Mouse (Mus musculus) heart, embryonic 15.5 days (tissue): ENCODE data around the gene Smyd5. TPM values are rescaled to one million over a fixed set of nuclear protein-coding genes. Genes with fewer than 3 reads are reported as not detected.
A peak's percentile ranks its signal among the peaks of the same experiment; 100 is the strongest.

Source experiments
- ATAC-seq: fragments of 200-750 bp; cut with Nextera tagmentation; replicated peaks from 2 replicates; pipeline ENCODE4 v1.8.0; 2017; ENCODE audit warnings: low read depth, moderate TSS enrichment; ENCODE audit not compliant: insufficient number of reproducible peaks, insufficient read depth, low FRiP score
- H3K27ac ChIP-seq: fragments of 300-500 bp; sonication (generic); 2 replicates; pipeline ENCODE4 v1.5.1; 2015; ENCODE audit warnings: mild to moderate bottlenecking, inconsistent platforms
- H3K27me3 ChIP-seq: fragments of 300-500 bp; sonication (generic); 2 replicates; pipeline ENCODE4 v1.6.1; 2015; ENCODE audit warnings: inconsistent platforms
- H3K36me3 ChIP-seq: fragments of 300-500 bp; sonication (generic); 2 replicates; pipeline ENCODE4 v1.6.1; 2015; ENCODE audit warnings: mild to moderate bottlenecking, inconsistent platforms
- H3K4me1 ChIP-seq: fragments of 300-500 bp; sonication (generic); replicated peaks from 2 replicates; pipeline ENCODE4 v1.6.1; 2015; ENCODE audit warnings: inconsistent platforms
- H3K4me2 ChIP-seq: fragments of 300-500 bp; sonication (generic); 2 replicates; pipeline ENCODE4 v1.6.1; 2015; ENCODE audit warnings: inconsistent platforms, mild to moderate bottlenecking, moderate library complexity
- H3K4me3 ChIP-seq: fragments of 300-500 bp; sonication (generic); 2 replicates; pipeline ENCODE4 v1.5.1; 2015; ENCODE audit warnings: mild to moderate bottlenecking, inconsistent platforms
- H3K9ac ChIP-seq: fragments of 300-500 bp; sonication (generic); 2 replicates; pipeline ENCODE4 v1.6.1; 2015; ENCODE audit warnings: mild to moderate bottlenecking, inconsistent platforms
- H3K9me3 ChIP-seq: fragments of 300-500 bp; sonication (generic); replicated peaks from 2 replicates; pipeline ENCODE4 v1.6.1; 2016; ENCODE audit warnings: inconsistent platforms
- WGBS: fragments of 180-500 bp; shearing (Covaris S2); methylation state at CpG from one replicate; pipeline ENCODE4 v1.1.7; 2015; ENCODE audit warnings: mixed read lengths; 5-methylcytosine and 5-hydroxymethylcytosine counted together
- polyA plus RNA-seq: library from polyadenylated mRNA; unstranded; fragments of >200 nt; fragmentation: Nextera tagmentation; extraction: Ambion mirVana; gene quantifications from 2 replicates; pipeline ENCODE4 v1.2.1, GENCODE M21; 2015

Smyd5 gene
- polyA plus RNA-seq, result 29.6 and 38.4 TPM in 2 replicates

GRCm38 (mm10) chr6:85431842-85432431, at the start of gene Smyd5:
Smyd5 (plus strand) TSS chr6:85431989.
- Histone ChIP-seq H3K9me3 (no peaks in the 10 kb centered on the region), H3K36me3 (no peaks in the 10 kb centered on the region), H3K9ac (peak within 1 kb of the TSS; percentile 77), H3K4me1 (peaks cover 4% of the 10 kb centered on the region; the same call in 1 of the 2 replicates), H3K4me3 (peak within 1 kb of the TSS; percentile 87), H3K27me3 (peaks cover 11% of the 10 kb centered on the region), H3K27ac (no peak within 1 kb of the TSS), H3K4me2 (peak within 1 kb of the TSS; percentile 90)
- WGBS, result under 1% methylated on average over 39 of the region's 39 CpGs
- peak; percentile 77 for ATAC-seq

- Histone ChIP-seq H3K4me1 (peaks cover 21% of the 10 kb centered on the region), H3K27ac (no peak overlapping the region), H3K27me3 (peaks cover 8% of the 10 kb centered on the region), H3K36me3 (no peaks in the 10 kb centered on the region), H3K9ac (no peak overlapping the region), H3K9me3 (no peaks in the 10 kb centered on the region), H3K4me2 (no peak overlapping the region), H3K4me3 (no peak overlapping the region)
- 69% methylated on average over 2 of the region's 2 CpGs for WGBS
- no peak for ATAC-seq
These were observed 49.0 kb upstream of the Smyd5 start for GRCm38 (mm10) chr6:85382791-85383190.

GRCm38 (mm10) chr6:85388608-85389007, 43.2 kb upstream of the Smyd5 start:
- Histone ChIP-seq H3K9ac (no peak overlapping the region), H3K36me3 (no peaks in the 10 kb centered on the region), H3K4me2 (no peak overlapping the region), H3K27me3 (peaks cover 10% of the 10 kb centered on the region), H3K27ac (no peak overlapping the region), H3K4me1 (no peaks in the 10 kb centered on the region), H3K9me3 (no peaks in the 10 kb centered on the region), H3K4me3 (no peak overlapping the region)
- 57% methylated on average over 5 of the region's 5 CpGs for WGBS
- ATAC-seq, result no peak

- Histone ChIP-seq H3K36me3 (no peaks in the 10 kb centered on the region), H3K4me3 (no peak overlapping the region), H3K9ac (no peak overlapping the region), H3K27me3 (peaks cover 5% of the 10 kb centered on the region), H3K27ac (no peak overlapping the region), H3K4me2 (no peak overlapping the region), H3K4me1 (no peaks in the 10 kb centered on the region), H3K9me3 (no peaks in the 10 kb centered on the region)
- WGBS, result 14% methylated on average over 7 of the region's 7 CpGs
- no peak for ATAC-seq
These were observed 40.0 kb upstream of the Smyd5 start for GRCm38 (mm10) chr6:85391803-85392202.

DNA sequence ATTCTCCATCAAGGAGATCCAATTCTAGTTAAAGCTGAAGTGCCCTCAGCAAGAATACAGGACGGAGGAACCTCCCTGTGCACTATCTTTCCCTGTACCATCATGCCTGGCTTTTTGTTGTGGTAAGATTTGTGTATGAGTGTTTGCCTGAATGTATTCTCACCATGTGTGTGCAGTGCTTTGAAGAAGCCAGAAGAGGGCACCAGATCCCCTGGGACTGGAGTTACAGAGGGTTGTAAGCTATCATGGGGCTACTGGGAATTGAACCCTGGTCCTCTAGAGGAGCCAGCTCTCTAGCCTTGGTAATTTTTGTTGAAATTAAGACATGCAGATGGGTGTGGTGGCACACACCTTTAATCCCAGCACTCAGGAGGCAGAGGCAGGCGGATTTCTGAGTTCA, 36.4 kb upstream of the Smyd5 start:
- Histone ChIP-seq H3K9ac (no peak overlapping the region), H3K36me3 (no peaks in the 10 kb centered on the region), H3K4me2 (no peak overlapping the region), H3K4me1 (no peaks in the 10 kb centered on the region), H3K4me3 (no peak overlapping the region), H3K27ac (no peak overlapping the region), H3K9me3 (no peaks in the 10 kb centered on the region), H3K27me3 (no peaks in the 10 kb centered on the region)
- no peak for ATAC-seq
- 84% methylated on average over 2 of the region's 2 CpGs for WGBS

- ATAC-seq, result no peak
- WGBS, result 31% methylated on average over 1 of the region's 1 CpGs
These were observed 34.6 kb upstream of the Smyd5 start for GRCm38 (mm10) chr6:85397165-85397564.

DNA sequence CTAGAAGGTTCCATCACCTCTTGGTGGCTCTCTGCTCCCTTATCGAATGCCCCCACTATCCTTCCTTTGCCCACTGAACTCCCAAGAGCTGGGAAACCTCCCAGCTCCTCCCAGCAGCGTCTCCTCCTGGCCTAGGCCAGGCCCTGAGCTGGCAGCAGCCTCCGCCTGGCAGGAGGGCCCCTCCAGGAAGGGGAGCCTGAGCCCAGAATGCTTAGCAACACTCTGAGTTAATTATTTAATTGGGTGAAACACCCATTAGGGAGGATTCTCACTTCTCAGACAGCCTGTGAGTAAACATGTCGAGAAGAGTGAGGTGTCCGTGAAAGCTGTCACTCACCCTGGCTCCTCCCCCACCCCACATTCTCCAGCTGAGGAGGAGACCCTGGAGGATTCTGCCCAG, 32.1 kb upstream of the Smyd5 start:
- H3K9ac ChIP-seq, result no peak overlapping the region
- 0 out of 2 replicates have a peak, but pooled peaks cover 6% of the 10 kb centered on the region for H3K27me3 ChIP-seq
- no peak for ATAC-seq
- no peaks in the 10 kb centered on the region for H3K36me3 ChIP-seq
- no peaks in the 10 kb centered on the region for H3K4me1 ChIP-seq
- no peak overlapping the region for H3K4me2 ChIP-seq
- WGBS, result 26% methylated on average over 5 of the region's 5 CpGs
- H3K27ac ChIP-seq, result no peak overlapping the region
- no peaks in the 10 kb centered on the region for H3K9me3 ChIP-seq
- H3K4me3 ChIP-seq, result no peak overlapping the region

More at GRCm38 (mm10) chr6:85397165-85397564, 34.6 kb upstream of the Smyd5 start:
- H3K4me1 ChIP-seq, result no peaks in the 10 kb centered on the region
- H3K36me3 ChIP-seq, result no peaks in the 10 kb centered on the region
- H3K4me3 ChIP-seq, result no peak overlapping the region
- no peaks in the 10 kb centered on the region for H3K27me3 ChIP-seq
- no peak overlapping the region for H3K9ac ChIP-seq
- H3K4me2 ChIP-seq, result no peak overlapping the region
- no peaks in the 10 kb centered on the region for H3K9me3 ChIP-seq
- no peak overlapping the region for H3K27ac ChIP-seq

DNA sequence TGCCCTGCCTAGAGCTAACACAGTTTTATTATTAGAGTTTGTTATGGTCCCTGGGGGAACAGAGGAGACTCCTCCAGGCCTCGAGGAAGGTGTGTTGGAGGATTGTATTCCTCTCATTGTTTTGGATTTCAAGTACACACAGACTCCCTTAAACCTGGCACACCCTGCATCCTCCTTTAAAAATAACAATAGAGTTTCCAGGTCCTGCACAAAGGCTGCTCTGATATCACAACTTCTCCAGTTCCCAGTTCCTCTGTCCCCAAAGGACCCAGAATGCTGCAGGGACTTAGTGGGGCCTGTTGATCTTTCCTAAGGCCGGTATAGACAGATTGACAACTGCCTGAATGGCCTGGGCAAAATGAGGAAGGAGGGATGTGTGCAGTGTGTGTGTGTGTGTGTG, 29.2 kb upstream of the Smyd5 start:
- H3K9ac ChIP-seq, result no peak overlapping the region
- H3K27me3 ChIP-seq, result peaks cover 27% of the 10 kb centered on the region
- no peaks in the 10 kb centered on the region for H3K4me1 ChIP-seq
- H3K9me3 ChIP-seq, result no peaks in the 10 kb centered on the region
- H3K36me3 ChIP-seq, result no peaks in the 10 kb centered on the region
- H3K4me3 ChIP-seq, result no peak overlapping the region
- no peak; the same call in 1 of the 2 replicates for ATAC-seq
- H3K27ac ChIP-seq, result no peak overlapping the region
- 38% methylated on average over 2 of the region's 2 CpGs for whole genome bisulfite sequencing
- H3K4me2 ChIP-seq, result no peak overlapping the region

DNA sequence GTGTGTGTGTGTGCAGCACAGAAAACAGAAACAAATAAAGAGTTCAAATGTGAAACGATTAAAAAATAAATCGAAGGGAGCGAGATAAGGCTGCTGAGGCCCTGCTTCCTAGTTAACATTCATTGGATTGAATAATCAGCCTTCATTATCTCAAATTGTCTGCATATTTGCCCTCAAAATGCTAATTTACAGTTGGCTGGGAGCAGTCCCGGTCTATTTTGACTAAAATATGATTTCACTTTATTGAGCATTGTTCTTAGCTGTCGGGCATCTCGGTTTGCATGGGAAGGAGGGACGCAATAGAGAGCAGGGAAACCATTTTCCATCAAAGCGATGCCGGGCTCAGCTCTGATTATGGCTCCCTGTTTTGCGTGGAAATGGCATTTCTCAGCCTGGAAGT, 28.8 kb upstream of the Smyd5 start:
- Histone ChIP-seq H3K27me3 (peaks cover 31% of the 10 kb centered on the region), H3K4me1 (no peaks in the 10 kb centered on the region), H3K9me3 (no peaks in the 10 kb centered on the region), H3K4me3 (no peak overlapping the region), H3K36me3 (no peaks in the 10 kb centered on the region), H3K9ac (no peak overlapping the region), H3K4me2 (no peak overlapping the region), H3K27ac (no peak overlapping the region)
- ATAC-seq, result no peak
- WGBS, result 70% methylated on average over 10 of the region's 10 CpGs

- H3K4me1 ChIP-seq, result peaks cover 6% of the 10 kb centered on the region; the same call in 1 of the 2 replicates
- WGBS, result 3% methylated on average over 31 of the region's 31 CpGs
- no peaks in the 10 kb centered on the region for H3K9me3 ChIP-seq
- H3K4me2 ChIP-seq, result peak overlapping the region; percentile 53
- no peak overlapping the region for H3K27ac ChIP-seq
- no peak overlapping the region for H3K9ac ChIP-seq
- ATAC-seq, result no peak
- H3K36me3 ChIP-seq, result no peaks in the 10 kb centered on the region
- H3K4me3 ChIP-seq, result peak overlapping the region; percentile 23
- peaks cover 64% of the 10 kb centered on the region for H3K27me3 ChIP-seq
These were observed 22.8 kb upstream of the Smyd5 start for GRCm38 (mm10) chr6:85409003-85409402.

DNA sequence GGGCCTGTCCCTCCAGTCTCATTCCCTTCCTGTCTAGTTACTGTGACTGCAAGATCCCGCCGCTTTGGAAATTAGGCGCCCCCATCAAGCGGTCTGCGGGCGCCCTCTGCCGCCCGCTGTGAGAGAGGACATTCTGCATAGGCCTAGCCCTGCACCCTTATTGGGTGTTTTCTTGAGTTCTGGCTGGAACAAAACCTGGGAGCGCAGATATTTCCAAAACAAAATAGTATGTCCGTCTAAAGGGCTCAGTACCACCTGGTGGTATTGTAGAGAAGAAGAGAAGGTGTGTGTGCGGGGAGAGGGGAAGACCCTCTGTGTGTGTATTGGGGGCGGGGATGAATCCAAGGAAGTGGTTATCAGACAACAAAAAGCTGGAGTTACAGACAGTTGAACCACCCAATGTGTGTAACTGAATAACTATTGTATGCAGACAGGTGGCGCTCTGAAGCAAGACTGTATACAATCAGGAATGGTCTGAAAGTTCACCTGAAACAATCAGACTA, 21.0 kb upstream of the Smyd5 start:
- Histone ChIP-seq H3K4me2 (no peak overlapping the region), H3K4me1 (peaks cover 6% of the 10 kb centered on the region; the same call in 1 of the 2 replicates), H3K27me3 (peaks cover 60% of the 10 kb centered on the region), H3K9me3 (no peaks in the 10 kb centered on the region), H3K4me3 (no peak overlapping the region), H3K36me3 (no peaks in the 10 kb centered on the region), H3K27ac (no peak overlapping the region), H3K9ac (no peak overlapping the region)
- peak; percentile 68 for ATAC-seq
- 12% methylated on average over 13 of the region's 13 CpGs for WGBS

DNA sequence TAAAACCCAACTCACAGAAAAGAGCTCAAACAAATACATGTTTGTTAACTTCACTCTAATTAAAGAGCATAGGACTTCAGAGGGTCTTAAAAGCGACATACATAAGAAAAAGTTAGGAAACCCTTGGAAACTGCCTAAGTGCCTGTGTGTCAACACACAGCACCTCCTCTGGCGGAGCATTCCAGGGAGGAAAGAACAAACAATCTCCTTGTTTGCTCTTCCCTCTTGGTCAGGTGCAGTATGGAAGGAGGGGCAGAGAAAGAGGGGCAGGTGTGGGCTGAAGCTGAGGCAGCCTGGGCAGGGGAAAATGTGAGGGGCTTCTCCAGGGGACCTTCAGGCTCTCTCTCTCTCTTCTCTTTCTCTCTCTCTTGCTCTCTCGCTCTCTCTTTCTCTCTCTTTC, 16.0 kb upstream of the Smyd5 start:
- Histone ChIP-seq H3K4me2 (no peak overlapping the region), H3K9me3 (no peaks in the 10 kb centered on the region), H3K9ac (no peak overlapping the region), H3K27me3 (0 out of 2 replicates have a peak, but pooled peaks cover 13% of the 10 kb centered on the region), H3K4me1 (no peaks in the 10 kb centered on the region), H3K27ac (no peak overlapping the region), H3K4me3 (no peak overlapping the region), H3K36me3 (no peaks in the 10 kb centered on the region)
- WGBS, result 50% methylated on average over 3 of the region's 3 CpGs
- no peak for ATAC-seq
